Mouse (Mus musculus): ENCODE data around the gene Srsf2. TPM values are rescaled to one million over a fixed set of nuclear protein-coding genes. Genes with fewer than 3 reads are reported as not detected.
A peak's percentile ranks its signal among the peaks of the same experiment; 100 is the strongest.

Srsf2 gene
- polyA plus RNA-seq, 1 experiment: 109 TPM

DNA sequence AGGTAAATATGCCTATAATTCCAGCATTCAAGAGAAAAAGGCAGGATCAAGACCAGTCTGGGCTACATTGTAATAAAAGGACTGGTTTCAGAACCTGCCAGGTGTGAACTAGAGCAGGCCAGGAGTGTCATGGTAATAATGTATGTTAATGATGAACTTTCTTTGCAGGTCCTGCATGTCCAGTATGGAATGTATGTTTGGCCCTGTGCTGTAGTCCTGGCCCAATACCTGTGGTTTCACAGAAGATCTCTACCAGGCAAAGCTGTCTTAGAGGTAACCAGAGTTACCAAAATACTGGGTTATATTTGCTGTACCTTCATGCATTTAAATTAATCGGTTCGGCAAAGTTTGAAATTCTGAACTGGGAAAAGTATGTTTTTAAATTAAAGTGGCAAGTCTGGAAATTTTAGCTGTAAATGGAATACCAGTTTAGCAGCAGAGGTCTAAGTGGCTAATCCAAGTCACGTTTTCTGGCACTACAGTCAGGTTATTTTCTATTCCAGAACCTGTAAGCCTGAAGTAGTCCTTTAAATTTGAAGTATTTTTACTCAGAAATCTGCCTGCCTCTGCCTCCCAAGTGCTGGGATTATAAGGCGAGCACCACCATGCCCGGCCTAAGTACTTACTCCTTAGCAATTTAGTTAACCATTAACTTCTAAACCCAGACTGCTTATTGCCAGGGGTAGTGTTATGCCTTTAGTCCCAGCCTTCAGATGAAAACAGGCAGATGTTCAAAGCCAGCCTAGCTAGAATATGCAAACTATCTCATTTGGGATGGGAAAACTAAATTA, 4.6 kb downstream of the Srsf2 start:
- H3K27me3 ChIP-seq (ENCODE audit: control insufficient read depth): no peaks in the 10 kb centered on the region
- no peak for TF ChIP-seq GATA1 (IDR thresholded peaks at IDR 0.05; ENCODE audit: low read length)
- TF ChIP-seq TAL1 (IDR thresholded peaks at IDR 0.05; ENCODE audit: low read length): no peak

DNA sequence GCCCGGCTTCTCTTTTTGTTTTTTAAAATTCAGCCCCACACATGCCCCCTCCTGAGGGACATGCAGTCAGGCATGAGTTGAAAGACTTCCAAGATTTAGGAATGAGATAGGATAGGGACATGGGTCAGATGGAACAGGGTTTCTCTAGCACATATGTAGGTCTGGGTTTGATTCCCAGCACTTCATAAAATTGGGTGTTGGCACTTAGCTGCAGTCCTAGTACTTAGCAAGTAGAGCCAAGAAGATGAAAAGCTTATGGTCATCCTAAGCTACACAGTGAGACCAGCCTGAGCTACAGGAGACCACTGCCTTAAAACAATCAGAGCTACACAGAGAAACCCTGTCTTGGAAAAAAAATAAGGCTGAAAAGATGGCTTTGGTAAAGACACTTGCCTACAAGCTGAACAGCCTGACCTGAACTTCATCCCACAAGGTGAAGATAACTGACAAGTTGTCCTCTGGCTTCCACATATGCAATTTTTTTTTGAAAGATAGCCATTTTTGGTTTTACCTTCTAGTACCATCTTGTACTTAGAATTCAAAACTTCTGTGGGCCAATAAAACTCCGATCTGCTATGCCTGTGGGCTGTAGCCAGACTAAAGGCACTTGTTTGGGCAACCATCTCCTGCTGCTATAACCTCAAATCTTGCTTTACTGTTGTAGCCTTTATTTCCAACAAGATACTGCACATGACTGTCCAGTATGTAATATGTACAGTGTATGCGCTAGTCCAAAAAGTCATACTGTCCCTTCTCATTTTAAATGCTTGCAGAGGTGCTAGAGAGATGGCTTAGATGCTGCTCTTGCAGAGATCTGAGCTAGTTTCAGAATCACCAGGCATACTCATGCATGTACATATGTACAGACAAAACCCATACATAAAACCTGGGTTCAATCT, 5.5 kb downstream of the Srsf2 start:
- Histone ChIP-seq H3K4me3 (replicated peaks) (no peak overlapping the region), H3K36me3 (ENCODE audit: control insufficient read depth) (peaks cover 71% of the 10 kb centered on the region), H3K4me1 (ENCODE audit: control insufficient read depth) (peaks cover 59% of the 10 kb centered on the region), H3K9me3 (ENCODE audit: control insufficient read depth, low read length) (no peaks in the 10 kb centered on the region), H3K27me3 (ENCODE audit: control insufficient read depth) (no peaks in the 10 kb centered on the region)
- TF ChIP-seq TAL1 (IDR thresholded peaks at IDR 0.05; ENCODE audit: low read length) (no peak), GATA1 (IDR thresholded peaks at IDR 0.05; ENCODE audit: low read length) (no peak)

More for the DNA sequence above, 4.6 kb downstream of the Srsf2 start:
- no peaks in the 10 kb centered on the region for H3K9me3 ChIP-seq (ENCODE audit: control insufficient read depth, low read length)
- H3K36me3 ChIP-seq (ENCODE audit: control insufficient read depth): peaks cover 71% of the 10 kb centered on the region
- H3K4me3 ChIP-seq (replicated peaks): no peak overlapping the region
- peaks cover 58% of the 10 kb centered on the region for H3K4me1 ChIP-seq (ENCODE audit: control insufficient read depth)

DNA sequence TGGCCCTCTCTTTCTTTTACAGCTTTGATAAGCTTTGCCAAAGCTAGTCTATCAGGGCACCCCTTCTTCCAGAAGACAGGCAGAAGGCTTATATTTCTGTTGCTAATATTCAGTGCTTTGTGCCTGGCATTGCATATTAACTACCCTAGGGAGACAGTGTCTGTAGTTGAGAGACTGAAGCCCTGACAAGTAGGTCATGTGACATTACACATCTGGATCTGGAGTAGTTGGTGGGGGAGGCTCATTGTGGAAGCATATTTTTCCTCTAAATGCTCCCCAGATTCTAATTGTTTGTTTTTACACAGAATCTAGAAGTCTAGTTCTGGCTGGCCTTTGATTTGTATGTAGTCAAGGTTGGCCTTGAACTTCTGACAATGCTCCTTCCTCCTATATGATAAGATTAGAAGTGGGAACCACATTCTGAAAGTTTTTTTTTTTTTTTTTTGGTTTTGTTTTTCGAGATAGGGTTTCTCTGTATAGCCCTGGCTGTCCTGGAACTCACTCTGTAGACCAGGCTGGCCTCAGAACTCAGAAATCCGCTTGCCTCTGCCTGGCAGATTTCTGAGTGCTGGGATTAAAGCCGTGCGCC, 6.2 kb downstream of the Srsf2 start:
- Histone ChIP-seq H3K4me3 (replicated peaks) (no peak overlapping the region), H3K27me3 (ENCODE audit: control insufficient read depth) (no peaks in the 10 kb centered on the region), H3K9me3 (ENCODE audit: control insufficient read depth, low read length) (no peaks in the 10 kb centered on the region), H3K4me1 (ENCODE audit: control insufficient read depth) (peaks cover 65% of the 10 kb centered on the region), H3K36me3 (ENCODE audit: control insufficient read depth) (peaks cover 65% of the 10 kb centered on the region)
- TF ChIP-seq GATA1 (IDR thresholded peaks at IDR 0.05; ENCODE audit: low read length): no peak
- TF ChIP-seq TAL1 (IDR thresholded peaks at IDR 0.05; ENCODE audit: low read length): no peak

DNA sequence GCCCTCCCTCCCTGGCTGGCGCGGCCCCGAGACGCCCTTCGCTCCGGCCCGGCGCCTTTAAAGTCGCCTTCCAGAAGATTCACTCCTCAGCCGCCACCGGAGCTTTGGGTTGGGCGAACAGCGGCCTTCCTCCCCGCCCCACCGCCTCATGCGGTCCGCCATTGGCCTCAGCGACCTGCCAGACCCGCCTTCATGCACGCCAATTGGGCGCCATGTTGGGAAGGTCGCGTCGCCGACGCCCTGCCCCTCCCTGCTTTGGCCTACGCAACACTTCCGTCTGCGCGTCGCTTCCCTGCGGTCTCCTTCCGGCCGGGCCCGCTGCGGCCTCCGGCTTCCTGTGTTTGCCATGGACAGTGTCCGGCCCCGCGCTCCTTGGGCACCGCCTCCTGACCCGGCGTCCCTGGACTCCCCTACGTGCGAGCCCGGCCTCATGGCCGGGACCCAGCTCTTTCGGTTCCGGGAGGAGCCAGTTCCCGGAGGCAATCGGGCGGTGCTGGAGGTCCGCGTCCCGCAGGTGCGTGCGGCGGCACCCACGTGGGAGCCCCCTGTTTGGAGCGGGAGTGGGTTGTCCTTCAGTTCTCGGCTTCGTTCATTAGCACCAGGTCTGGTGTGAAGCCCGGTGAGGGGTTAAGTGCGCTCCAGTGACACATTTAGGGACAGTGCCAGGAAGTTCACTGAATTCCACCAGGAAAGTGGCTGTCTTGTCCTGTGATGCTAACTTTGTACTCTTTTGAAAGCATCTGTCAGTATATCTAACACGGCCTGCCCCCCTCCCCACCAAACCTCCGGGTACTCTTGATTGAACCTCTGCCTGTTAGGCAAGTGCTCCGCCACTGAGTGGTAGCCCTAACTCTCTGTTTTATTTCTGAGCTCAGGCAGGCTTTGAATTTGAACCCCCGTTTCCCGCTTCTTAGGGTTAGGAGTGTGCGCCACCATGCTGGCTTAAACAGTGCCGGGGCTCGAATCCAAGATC, 9.3 kb downstream of the Srsf2 start, which contains the start of the genes Mettl23 and Jmjd6:
Gene Mettl23 (plus strand): TSS at position 18 of the 973 bp plus-strand sequence.
Gene Jmjd6 (minus strand): TSS at position 189 of the 973 bp plus-strand sequence.
- TF ChIP-seq GATA1 (IDR thresholded peaks at IDR 0.05; ENCODE audit: low read length) (no peak), TAL1 (IDR thresholded peaks at IDR 0.05; ENCODE audit: low read length) (no peak)
- peaks cover 63% of the 10 kb centered on the region for H3K36me3 ChIP-seq (ENCODE audit: control insufficient read depth)

DNA sequence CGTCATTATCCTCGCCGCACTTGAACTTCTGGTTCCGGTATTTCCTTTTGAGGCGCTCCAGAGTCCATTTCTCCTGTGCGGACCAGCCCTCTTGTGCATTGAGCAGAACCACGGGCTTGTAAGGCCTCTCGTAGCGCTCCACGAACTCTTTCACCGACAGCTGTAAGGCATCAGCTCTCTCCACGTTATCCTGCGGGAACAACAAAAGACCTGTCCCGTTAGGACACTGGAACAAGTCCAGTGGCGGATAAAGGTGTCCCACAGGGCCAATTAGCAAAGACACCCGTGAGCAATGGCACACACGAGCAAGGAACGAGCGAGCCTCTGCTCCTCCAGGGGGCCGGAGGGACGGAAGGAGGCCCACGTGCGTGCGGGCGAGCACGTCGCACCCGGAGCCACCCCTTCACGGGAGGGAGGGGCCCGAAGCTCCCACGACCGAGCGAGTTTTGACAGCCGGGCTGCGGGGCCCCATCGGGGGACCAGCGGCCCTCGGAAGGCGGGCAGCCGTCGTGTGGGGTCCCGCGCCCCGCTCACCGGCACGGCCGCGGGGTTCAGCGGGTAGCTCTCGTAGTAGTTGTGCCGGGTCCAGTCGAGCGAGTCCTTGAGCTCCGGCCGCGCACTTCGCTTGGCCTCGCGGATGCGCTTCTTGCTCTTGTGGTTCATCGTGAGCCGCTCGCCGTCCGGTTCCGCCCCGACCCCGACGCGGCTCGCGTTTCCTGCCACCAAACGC, 10.2 kb downstream of the Srsf2 start:
- TF ChIP-seq GATA1 (IDR thresholded peaks at IDR 0.05; ENCODE audit: low read length) (no peak), TAL1 (IDR thresholded peaks at IDR 0.05; ENCODE audit: low read length) (no peak)
- Histone ChIP-seq H3K36me3 (ENCODE audit: control insufficient read depth) (peaks cover 63% of the 10 kb centered on the region), H3K4me1 (ENCODE audit: control insufficient read depth) (peaks cover 67% of the 10 kb centered on the region), H3K9me3 (ENCODE audit: control insufficient read depth, low read length) (no peaks in the 10 kb centered on the region), H3K27me3 (ENCODE audit: control insufficient read depth) (no peaks in the 10 kb centered on the region), H3K4me3 (replicated peaks) (peak overlapping the region; percentile 84)

More for the DNA sequence above, 9.3 kb downstream of the Srsf2 start, which contains the start of the genes Mettl23 and Jmjd6:
- Histone ChIP-seq H3K4me3 (replicated peaks) (peak within 1 kb of the TSS; percentile 84), H3K9me3 (ENCODE audit: control insufficient read depth, low read length) (no peaks in the 10 kb centered on the region), H3K4me1 (ENCODE audit: control insufficient read depth) (peaks cover 73% of the 10 kb centered on the region), H3K27me3 (ENCODE audit: control insufficient read depth) (no peaks in the 10 kb centered on the region)

DNA sequence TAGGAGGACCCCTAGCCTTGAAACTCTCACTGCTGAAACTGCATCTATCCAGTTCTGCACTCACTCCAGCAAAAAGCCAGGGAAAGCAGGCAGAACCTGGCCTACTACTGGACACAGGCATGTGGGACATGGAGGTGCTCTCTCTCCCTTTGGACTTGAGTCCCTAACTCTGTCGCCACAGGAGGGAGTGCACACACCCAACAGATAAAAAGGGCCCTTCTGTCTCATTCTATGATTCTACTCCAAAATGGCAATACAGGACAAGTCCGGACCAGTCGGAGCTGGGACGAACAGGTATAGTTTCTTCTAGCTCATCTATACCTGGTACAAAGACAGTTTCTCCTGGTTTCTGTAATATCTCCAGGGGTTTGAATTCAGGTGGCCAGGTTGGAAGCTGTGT, 12.1 kb downstream of the Srsf2 start:
- H3K36me3 ChIP-seq (ENCODE audit: control insufficient read depth): peaks cover 63% of the 10 kb centered on the region

DNA sequence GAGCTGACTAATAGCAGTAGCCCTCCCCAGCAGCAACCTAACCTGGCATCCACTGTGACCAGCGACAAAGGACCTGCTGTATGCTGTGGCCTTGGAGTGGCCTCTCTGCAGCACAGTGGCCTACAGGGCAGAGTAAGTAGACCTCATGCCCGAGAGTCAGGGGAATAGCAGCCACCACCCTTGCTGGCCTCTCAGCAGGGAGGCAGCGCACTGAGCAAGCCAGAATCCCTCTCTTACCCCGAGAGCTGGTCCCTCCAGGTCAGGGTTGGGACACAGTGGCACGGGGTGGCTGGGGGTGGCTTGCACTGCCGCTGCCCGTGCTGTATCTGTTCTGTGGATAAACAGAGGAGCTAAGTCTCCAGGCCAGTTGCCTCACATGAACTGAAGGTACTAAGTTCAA, 13.3 kb downstream of the Srsf2 start:
- peak overlapping the region; percentile 19 for H3K4me3 ChIP-seq (replicated peaks)
- H3K36me3 ChIP-seq (ENCODE audit: control insufficient read depth): peaks cover 69% of the 10 kb centered on the region
- peaks cover 53% of the 10 kb centered on the region for H3K4me1 ChIP-seq (ENCODE audit: control insufficient read depth)
- no peaks in the 10 kb centered on the region for H3K27me3 ChIP-seq (ENCODE audit: control insufficient read depth)
- H3K9me3 ChIP-seq (ENCODE audit: control insufficient read depth, low read length): no peaks in the 10 kb centered on the region
- no peak for TF ChIP-seq GATA1 (IDR thresholded peaks at IDR 0.05; ENCODE audit: low read length)

More for the DNA sequence above, 12.1 kb downstream of the Srsf2 start:
- peak overlapping the region; percentile 84 for H3K4me3 ChIP-seq (replicated peaks)
- peaks cover 60% of the 10 kb centered on the region for H3K4me1 ChIP-seq (ENCODE audit: control insufficient read depth)
- H3K27me3 ChIP-seq (ENCODE audit: control insufficient read depth): no peaks in the 10 kb centered on the region
- TF ChIP-seq TAL1 (IDR thresholded peaks at IDR 0.05; ENCODE audit: low read length) (no peak), GATA1 (IDR thresholded peaks at IDR 0.05; ENCODE audit: low read length) (no peak)
- no peaks in the 10 kb centered on the region for H3K9me3 ChIP-seq (ENCODE audit: control insufficient read depth, low read length)

Data from erythroblast, embryonic 14.5 days (primary cell).